Mouse (Mus musculus) spleen, adult 2 months (tissue): ENCODE results near the gene Ptdss2.

Experiments used
- CTCF ChIP-seq: fragments of 200-500 bp; IDR thresholded peaks from 2 replicates; pipeline ENCODE4 v1.5.1; 2011; ENCODE audit warnings: mild to moderate bottlenecking, inconsistent platforms; ENCODE audit not compliant: insufficient read depth, insufficient read length, insufficient replicate concordance; ENCODE audit errors: extremely low read depth
- POLR2A ChIP-seq: fragments of 200-500 bp; IDR thresholded peaks from 2 replicates; pipeline ENCODE4 v1.6.1; 2011; ENCODE audit warnings: low read depth, low read length, inconsistent platforms

- TF ChIP-seq POLR2A (no peak), CTCF (no peak)
Observed at GRCm38 (mm10) chr7:141155362-141155761, 33.2 kb downstream of the Ptdss2 start.
